Mouse (Mus musculus): ENCODE measurements around the gene Lmbrd1. TPM values are rescaled to one million over a fixed set of nuclear protein-coding genes. Genes with fewer than 3 reads are reported as not detected.

Lmbrd1 gene
- polyA plus RNA-seq, 1 experiment from 2014 or later, result 36.5 TPM

Other genes starting within 250 kb of the Lmbrd1 start
- gene Col19a1, start 91.2 kb upstream of the Lmbrd1 start, polyA plus RNA-seq (2015; fragmentation: Nextera tagmentation; extraction: Ambion mirVana), result 3.5 and 3.6 TPM in 2 replicates